Mouse (Mus musculus) MEL (cell line): ENCODE data around the gene Jmjd8. TPM values are rescaled to one million over a fixed set of nuclear protein-coding genes. Genes with fewer than 3 reads are reported as not detected.
A peak's percentile ranks its signal among the peaks of the same experiment; 100 is the strongest.

Experiments used
- DNase-seq: peaks from one replicate; pipeline ENCODE4 v3.0.0; 2011; ENCODE audit warnings: low read depth, low spot score
- H3K27ac ChIP-seq: 2 replicates; pipeline ENCODE4 v1.5.1; 2012; ENCODE audit warnings: low read depth, mild to moderate bottlenecking, control low read depth, low read length, moderate library complexity; ENCODE audit not compliant: control insufficient read depth
- H3K27me3 ChIP-seq, 2 experiments: fragments of 150-350 bp in 1 of 2; sonication (generic) in 1 of 2; 2 replicates each; pipeline ENCODE4 v1.6.1; 2012; ENCODE audit warnings: low read length in 2 of 2, mild to moderate bottlenecking in 2 of 2, improper control_type of control experiment in 1 of 2, moderate library complexity in 1 of 2; ENCODE audit not compliant: insufficient read depth in 2 of 2, control insufficient read depth in 1 of 2
- H3K36me3 ChIP-seq, 2 experiments: 2 replicates each; pipeline ENCODE4 v1.6.1; 2012 to 2014; ENCODE audit warnings: low read length in 2 of 2, improper control_type of control experiment in 1 of 2, inconsistent platforms in 1 of 2, mild to moderate bottlenecking in 1 of 2; ENCODE audit not compliant: insufficient read depth in 2 of 2, control insufficient read depth in 1 of 2
- H3K4me1 ChIP-seq, 2 experiments: fragments of 150-350 bp in 1 of 2; sonication (generic) in 1 of 2; 2 replicates each; pipeline ENCODE4 v1.6.1; 2012; ENCODE audit warnings: low read length in 2 of 2, improper control_type of control experiment in 1 of 2, mild to moderate bottlenecking in 1 of 2; ENCODE audit not compliant: insufficient read depth in 2 of 2, control insufficient read depth in 1 of 2
- H3K4me3 ChIP-seq, 2 experiments: fragments of 150-350 bp in 1 of 2; sonication (generic) in 1 of 2; 2 replicates each; pipeline ENCODE4 v1.5.1; 2012; ENCODE audit warnings: low read depth in 2 of 2, low read length in 2 of 2, mild to moderate bottlenecking in 2 of 2, moderate library complexity in 2 of 2, control low read depth in 1 of 2, improper control_type of control experiment in 1 of 2; ENCODE audit not compliant: control insufficient read depth in 1 of 2, insufficient read depth in 1 of 2
- H3K79me2 ChIP-seq: 2 replicates; pipeline ENCODE4 v1.6.1; 2012; ENCODE audit warnings: mild to moderate bottlenecking, low read length, moderate library complexity; ENCODE audit not compliant: control insufficient read depth, poor library complexity, insufficient read depth
- H3K9ac ChIP-seq: 2 replicates; pipeline ENCODE4 v1.6.1; 2012; ENCODE audit warnings: low read depth, mild to moderate bottlenecking, control low read depth, low read length, moderate library complexity; ENCODE audit not compliant: control insufficient read depth, poor library complexity, severe bottlenecking
- H3K9me3 ChIP-seq: fragments of 150-350 bp; sonication (generic); replicated peaks from 2 replicates; pipeline ENCODE4 v1.6.1; 2012; ENCODE audit warnings: mild to moderate bottlenecking, low read length, improper control_type of control experiment, moderate library complexity; ENCODE audit not compliant: insufficient read depth
- BHLHE40 ChIP-seq: IDR thresholded peaks from 2 replicates; pipeline ENCODE4 v1.6.1; 2012; ENCODE audit warnings: low read depth, mild to moderate bottlenecking, inconsistent platforms, low read length, improper control_type of control experiment, borderline replicate concordance
- CHD2 ChIP-seq: IDR thresholded peaks from 2 replicates; pipeline ENCODE4 v1.6.1; 2011; ENCODE audit warnings: low read length, improper control_type of control experiment
- CTCF ChIP-seq, 3 experiments: IDR thresholded peaks in 2 of 3; conservative IDR thresholded peaks in 1 of 3; 2 replicates each; pipeline ENCODE4 v1.5.1; 2011 to 2012; ENCODE audit warnings: low read length in 3 of 3, low read depth in 2 of 3, mild to moderate bottlenecking in 2 of 3, improper control_type of control experiment in 1 of 3, inconsistent platforms in 1 of 3, mixed read lengths in 1 of 3, moderate library complexity in 1 of 3; ENCODE audit not compliant: control insufficient read depth in 1 of 3, insufficient read depth in 1 of 3, poor library complexity in 1 of 3, severe bottlenecking in 1 of 3
- ELF1 ChIP-seq: IDR thresholded peaks from 2 replicates; pipeline ENCODE4 v1.6.1; 2014; ENCODE audit warnings: low read depth, mild to moderate bottlenecking, inconsistent platforms, low read length, improper control_type of control experiment, moderate library complexity
- EP300 ChIP-seq, 2 experiments: IDR thresholded peaks; 2 replicates each; pipeline ENCODE4 v1.6.1; 2011; ENCODE audit warnings: improper control_type of control experiment in 2 of 2, low read length in 2 of 2, low read depth in 1 of 2, mild to moderate bottlenecking in 1 of 2
- ETS1 ChIP-seq: IDR thresholded peaks from 2 replicates; pipeline ENCODE4 v1.6.1; 2012; ENCODE audit warnings: low read depth, mild to moderate bottlenecking, inconsistent platforms, low read length, improper control_type of control experiment, moderate library complexity
- GABPA ChIP-seq: IDR thresholded peaks from 2 replicates; pipeline ENCODE4 v1.6.1; 2012; ENCODE audit warnings: low read depth, mild to moderate bottlenecking, inconsistent platforms, low read length, improper control_type of control experiment, moderate library complexity
- GATA1 ChIP-seq: IDR thresholded peaks from 2 replicates; pipeline ENCODE4 v1.6.1; 2011; ENCODE audit warnings: low read depth, low read length, improper control_type of control experiment
- HCFC1 ChIP-seq: IDR thresholded peaks from 2 replicates; pipeline ENCODE4 v1.6.1; 2012; ENCODE audit warnings: low read depth, mild to moderate bottlenecking, inconsistent platforms, low read length, improper control_type of control experiment, moderate library complexity
- MAX ChIP-seq: IDR thresholded peaks from 2 replicates; pipeline ENCODE4 v1.6.1; 2011; ENCODE audit warnings: low read length, improper control_type of control experiment
- MAZ ChIP-seq: IDR thresholded peaks from 2 replicates; pipeline ENCODE4 v1.6.1; 2012; ENCODE audit warnings: low read depth, mild to moderate bottlenecking, inconsistent platforms, low read length, improper control_type of control experiment
- MXI1 ChIP-seq: IDR thresholded peaks from 2 replicates; pipeline ENCODE4 v1.6.1; 2011; ENCODE audit warnings: mild to moderate bottlenecking, low read depth, low read length, improper control_type of control experiment
- MYC ChIP-seq: IDR thresholded peaks from 2 replicates; pipeline ENCODE4 v1.6.1; 2011; ENCODE audit warnings: low read depth, mild to moderate bottlenecking, low read length, improper control_type of control experiment, moderate library complexity
- NRF1 ChIP-seq: IDR thresholded peaks from 2 replicates; pipeline ENCODE4 v1.6.1; 2014; ENCODE audit warnings: low read depth, mild to moderate bottlenecking, inconsistent platforms, low read length, improper control_type of control experiment, moderate library complexity; ENCODE audit not compliant: poor library complexity, insufficient read depth, severe bottlenecking
- POLR2AphosphoS5 ChIP-seq: IDR thresholded peaks from 2 replicates; pipeline ENCODE4 v1.6.1; 2012; ENCODE audit warnings: low read depth, borderline replicate concordance, mild to moderate bottlenecking, inconsistent platforms, low read length, moderate library complexity, mixed read lengths
- RAD21 ChIP-seq: IDR thresholded peaks from 2 replicates; pipeline ENCODE4 v1.6.1; 2011; ENCODE audit warnings: mild to moderate bottlenecking, low read depth, low read length, improper control_type of control experiment
- SIN3A ChIP-seq: IDR thresholded peaks from 2 replicates; pipeline ENCODE4 v1.6.1; 2012; ENCODE audit warnings: low read length, improper control_type of control experiment, inconsistent platforms
- SMC3 ChIP-seq: IDR thresholded peaks from 2 replicates; pipeline ENCODE4 v1.6.1; 2011; ENCODE audit warnings: low read depth, low read length, improper control_type of control experiment
- TAL1 ChIP-seq: IDR thresholded peaks from 2 replicates; pipeline ENCODE4 v1.6.1; 2012; ENCODE audit warnings: mild to moderate bottlenecking, inconsistent platforms, low read length, moderate library complexity, mixed read lengths
- UBTF ChIP-seq: IDR thresholded peaks from 2 replicates; pipeline ENCODE4 v1.6.1; 2012; ENCODE audit warnings: low read depth, mild to moderate bottlenecking, inconsistent platforms, low read length, improper control_type of control experiment, moderate library complexity, borderline replicate concordance; ENCODE audit not compliant: insufficient read depth
- USF1 ChIP-seq: IDR thresholded peaks from 2 replicates; pipeline ENCODE4 v1.6.1; 2014; ENCODE audit warnings: low read depth, mild to moderate bottlenecking, inconsistent platforms, low read length, improper control_type of control experiment, moderate library complexity
- USF2 ChIP-seq, 2 experiments: IDR thresholded peaks; 2 replicates each; pipeline ENCODE4 v1.6.1; 2011 to 2012; ENCODE audit warnings: improper control_type of control experiment in 2 of 2, low read length in 2 of 2, borderline replicate concordance in 1 of 2, inconsistent platforms in 1 of 2, low read depth in 1 of 2, mild to moderate bottlenecking in 1 of 2; ENCODE audit not compliant: insufficient read depth in 1 of 2
- ZC3H11A ChIP-seq: IDR thresholded peaks from 2 replicates; pipeline ENCODE4 v1.6.1; 2012; ENCODE audit warnings: low read depth, mild to moderate bottlenecking, inconsistent platforms, low read length, improper control_type of control experiment
- polyA plus RNA-seq, 2 experiments: library from polyadenylated mRNA; stranded (reverse) in 1 of 2; unstranded in 1 of 2; fragments of >175 nt in 1 of 2; fragments of >200 nt in 1 of 2; gene quantifications; 2 replicates each; pipeline versions ENCODE4 v1.2.1 to v1.2.4; 2012; ENCODE audit warnings: low replicate concordance in 2 of 2, low read depth in 1 of 2; ENCODE audit not compliant: insufficient read length in 2 of 2, insufficient read depth in 1 of 2, missing spikeins in 1 of 2
- total RNA-seq: library from RNA; depleted of rRNA; stranded (reverse); fragments of 300-350 nt; gene quantifications from 2 replicates; pipeline ENCODE4 v1.2.3, GENCODE M21; 2012

Gene Jmjd8
- total and polyA plus RNA-seq, 3 experiments = 12.9 to 23.9 TPM; not detected in 1

GRCm38 (mm10) chr17:25873405-25874147 lies 44.9 kb downstream of the Jmjd8 start (continued):
- no peak for TF ChIP-seq ETS1
- TF ChIP-seq MXI1 = no peak
- no peak for TF ChIP-seq SMC3
- TF ChIP-seq MYC = no peak
- no peak for TF ChIP-seq EP300 (IDR thresholded peaks at IDR 0.05; ENCODE audit: low read depth in 1 of 2, low read length in 2 of 2)
- no peak for TF ChIP-seq UBTF
- TF ChIP-seq MAZ = no peak
- no peak for TF ChIP-seq ZC3H11A
- TF ChIP-seq SIN3A = peak; percentile 20; the same call in 1 of the 2 replicates
- TF ChIP-seq RAD21 = no peak
- TF ChIP-seq MAX = no peak

- H3K9me3 ChIP-seq = no peaks in the 10 kb centered on the region
- peaks cover 2 to 19% of the 10 kb centered on the region in 2 experiments; a peak in 3 of 4 replicates for H3K4me1 ChIP-seq
- peaks cover 6% of the 10 kb centered on the region; the same call in 1 of the 2 replicates for H3K79me2 ChIP-seq
- no peak for DNase-seq
- peak overlapping the region; percentile 73 for H3K9ac ChIP-seq
- H3K27ac ChIP-seq = peak overlapping the region; percentile 26
- peak overlapping the region; percentile 82 to 87 for H3K4me3 ChIP-seq
- no peaks in the 10 kb centered on the region for H3K27me3 ChIP-seq
- no peak for TF ChIP-seq CHD2
- TF ChIP-seq GATA1 = no peak
- TF ChIP-seq ELF1 = no peak
- TF ChIP-seq MXI1 = no peak
- no peak for TF ChIP-seq NRF1
- TF ChIP-seq GABPA = no peak
- no peak for TF ChIP-seq TAL1
- no peak for TF ChIP-seq MAZ
- no peak for TF ChIP-seq POLR2AphosphoS5
- no peak for TF ChIP-seq SMC3
- TF ChIP-seq HCFC1 = no peak
- TF ChIP-seq MYC = no peak
- no peak for TF ChIP-seq USF1
- no peak for TF ChIP-seq USF2 (IDR thresholded peaks at IDR 0.05; ENCODE audit: borderline replicate concordance in 1 of 2, insufficient read depth in 1 of 2, low read depth in 1 of 2, low read length in 2 of 2)
- TF ChIP-seq BHLHE40 = no peak
- TF ChIP-seq CTCF (IDR thresholded peaks at IDR 0.05 in 2 of 3, conservative IDR thresholded peaks at IDR 0.05 in 1 of 3; ENCODE audit: control insufficient read depth in 1 of 3, insufficient read depth in 1 of 3, low read depth in 2 of 3, low read length in 3 of 3, poor library complexity in 1 of 3, severe bottlenecking in 1 of 3) = no peak
- no peak for TF ChIP-seq SIN3A
- peaks cover 0 to 7% of the 10 kb centered on the region in 2 experiments; a peak in 2 of 4 replicates for H3K36me3 ChIP-seq
These were observed 45.6 kb downstream of the Jmjd8 start for GRCm38 (mm10) chr17:25874148-25874720.
